14 mouse cellular contexts compared by ENCODE assay signal in genomic region chr10:62208241-62208896, GRCm38 (mm10). TPM values are rescaled to one million over a fixed set of nuclear protein-coding genes. Genes with fewer than 3 reads are reported as not detected.
DNase-seq lines count a peak whose midpoint lies in the region; ATAC-seq lines count a peak whose summit lies in the region.
"Had no signal": no experiment of that assay in that cellular context is flagged by ENCODE, and none has a peak within 500 bp of the region (broad histone marks: within the 10 kb centered on the region; RNA-seq: fewer than 3 reads in every experiment).

No protein-coding gene starts in this region.

- H3K27ac ChIP-seq in hindbrain, embryonic 11.5 days (ENCODE audit: low read depth, low read length), result 0 out of 2 replicates have a peak overlapping the region, but pooled peaks have one; percentile 25
- H3K27ac ChIP-seq in hindbrain, embryonic 14.5 days, result no peak overlapping the region
- peak overlapping the region; percentile 4; the same call in 1 of the 2 replicates for H3K27ac ChIP-seq in hindbrain, embryonic 13.5 days
- H3K27ac ChIP-seq in midbrain, embryonic 16.5 days (ENCODE audit: low read length), result no peak overlapping the region
- H3K27ac ChIP-seq: liver, embryonic 14.5 days had no signal

- WGBS in hindbrain, embryonic 11.5 days, result 50% methylated on average over 10 of the region's 10 CpGs
- 42% methylated on average over 10 of the region's 10 CpGs for WGBS in hindbrain, embryonic 14.5 days
- 44% methylated on average over 10 of the region's 10 CpGs for WGBS in hindbrain, embryonic 13.5 days
- 87% methylated on average over 10 of the region's 10 CpGs for WGBS in midbrain, embryonic 16.5 days

- no peak overlapping the region for H3K4me3 ChIP-seq in hindbrain, embryonic 11.5 days (ENCODE audit: low read depth, low read length)
- H3K4me3 ChIP-seq in hindbrain, embryonic 14.5 days (replicated peaks; ENCODE audit: low read length), result no peak overlapping the region
- H3K4me3 ChIP-seq in hindbrain, embryonic 13.5 days, result no peak overlapping the region
- H3K4me3 ChIP-seq in midbrain, embryonic 16.5 days (ENCODE audit: low read depth, low read length), result no peak overlapping the region

- DNase-seq in hindbrain, embryonic 11.5 days (ENCODE audit: low spot score), result peak; percentile 43
- DNase-seq in hindbrain, embryonic 14.5 days (ENCODE audit: low spot score), result no peak
- peak; percentile 51 for DNase-seq in kidney, postnatal 10 days
- DNase-seq in skeletal muscle tissue, adult 2 months (ENCODE audit: low read depth, low spot score), result peak; percentile 59
- no peak for DNase-seq in ovary, postnatal 36 days (ENCODE audit: low spot score)
- DNase-seq in right cerebral cortex, adult 18-20 months, result no peak
- DNase-seq: adrenal gland, adult 2 months had no signal

- H3K9ac ChIP-seq in hindbrain, embryonic 11.5 days (ENCODE audit: low read depth, low read length), result no peak overlapping the region
- no peak overlapping the region for H3K9ac ChIP-seq in hindbrain, embryonic 14.5 days
- no peak overlapping the region for H3K9ac ChIP-seq in hindbrain, embryonic 13.5 days
- H3K9ac ChIP-seq in midbrain, embryonic 16.5 days (ENCODE audit: low read depth, low read length), result no peak overlapping the region
- H3K9ac ChIP-seq: liver, embryonic 14.5 days had no signal

- H3K4me1 ChIP-seq in hindbrain, embryonic 11.5 days (replicated peaks; ENCODE audit: control insufficient read depth, insufficient read depth, low read length), result no peaks in the 10 kb centered on the region
- H3K4me1 ChIP-seq in hindbrain, embryonic 14.5 days (replicated peaks; ENCODE audit: control insufficient read depth, insufficient read depth, low read length), result no peaks in the 10 kb centered on the region
- H3K4me1 ChIP-seq in hindbrain, embryonic 13.5 days (replicated peaks), result peaks cover 20% of the 10 kb centered on the region
- no peaks in the 10 kb centered on the region; the same call in 1 of the 2 replicates for H3K4me1 ChIP-seq in midbrain, embryonic 16.5 days (ENCODE audit: control insufficient read depth, insufficient read depth, low read length)

- no peaks in the 10 kb centered on the region for H3K27me3 ChIP-seq in hindbrain, embryonic 11.5 days (ENCODE audit: control insufficient read depth, insufficient read depth, low read length)
- no peaks in the 10 kb centered on the region for H3K27me3 ChIP-seq in hindbrain, embryonic 14.5 days (ENCODE audit: control insufficient read depth, insufficient read depth, low read length)
- no peaks in the 10 kb centered on the region for H3K27me3 ChIP-seq in hindbrain, embryonic 13.5 days
- no peaks in the 10 kb centered on the region for H3K27me3 ChIP-seq in midbrain, embryonic 16.5 days (ENCODE audit: control insufficient read depth, insufficient read depth, low read depth, low read length)
- H3K27me3 ChIP-seq: Patski had no signal

- no peaks in the 10 kb centered on the region for H3K9me3 ChIP-seq in hindbrain, embryonic 11.5 days (ENCODE audit: control insufficient read depth, low read length)
- no peaks in the 10 kb centered on the region for H3K9me3 ChIP-seq in hindbrain, embryonic 14.5 days (ENCODE audit: control insufficient read depth, low read length)
- H3K9me3 ChIP-seq in hindbrain, embryonic 13.5 days, result no peaks in the 10 kb centered on the region
- H3K9me3 ChIP-seq in midbrain, embryonic 16.5 days (replicated peaks; ENCODE audit: control insufficient read depth, low read length, poor library complexity, severe bottlenecking), result no peaks in the 10 kb centered on the region

- no peak overlapping the region for H3K4me2 ChIP-seq in hindbrain, embryonic 11.5 days (replicated peaks; ENCODE audit: low read depth, low read length)
- no peak overlapping the region for H3K4me2 ChIP-seq in hindbrain, embryonic 14.5 days (replicated peaks)
- H3K4me2 ChIP-seq in hindbrain, embryonic 13.5 days, result no peak overlapping the region
- H3K4me2 ChIP-seq in midbrain, embryonic 16.5 days (ENCODE audit: low read length), result no peak overlapping the region

- no peaks in the 10 kb centered on the region for H3K36me3 ChIP-seq in hindbrain, embryonic 11.5 days (ENCODE audit: control insufficient read depth, insufficient read depth, low read length)
- H3K36me3 ChIP-seq in hindbrain, embryonic 14.5 days (replicated peaks; ENCODE audit: control insufficient read depth, insufficient read depth), result no peaks in the 10 kb centered on the region
- H3K36me3 ChIP-seq in hindbrain, embryonic 13.5 days, result no peaks in the 10 kb centered on the region
- H3K36me3 ChIP-seq in midbrain, embryonic 16.5 days (ENCODE audit: control insufficient read depth, insufficient read depth, low read length), result no peaks in the 10 kb centered on the region

- peak; percentile 78 for ATAC-seq in hindbrain, embryonic 11.5 days (ENCODE audit: low FRiP score)
- ATAC-seq in hindbrain, embryonic 14.5 days (ENCODE audit: low FRiP score), result no peak
- no peak for ATAC-seq in hindbrain, embryonic 13.5 days (ENCODE audit: low FRiP score)
- no peak for ATAC-seq in midbrain, embryonic 16.5 days
- ATAC-seq: forebrain, embryonic 16.5 days; Patski had no signal

RNA-seq across cellular contexts. Expression of gene Tspan15, which starts 22.7 kb away (rescaled TPM):
- polyA plus RNA-seq in hindbrain, embryonic 11.5 days (2014; fragmentation: Nextera tagmentation; extraction: Ambion mirVana), result 9.2 and 11.0 TPM in 2 replicates
- 14.5 and 14.6 TPM in 2 replicates for polyA plus RNA-seq in hindbrain, embryonic 14.5 days (2014; fragmentation: Nextera tagmentation; extraction: Ambion mirVana)
- polyA plus RNA-seq in hindbrain, embryonic 13.5 days (2015; fragmentation: Nextera tagmentation; extraction: Ambion mirVana), result 20.6 and 22.1 TPM in 2 replicates
- polyA plus RNA-seq in midbrain, embryonic 16.5 days (2015; fragmentation: Nextera tagmentation; extraction: Ambion mirVana), result 19.4 and 23.2 TPM in 2 replicates

RNA-seq across cellular contexts. Expression of gene Tacr2, which starts 43.9 kb away (rescaled TPM):
- polyA plus RNA-seq in hindbrain, embryonic 11.5 days (2014; fragmentation: Nextera tagmentation; extraction: Ambion mirVana), result not detected in 2 replicates
- polyA plus RNA-seq in hindbrain, embryonic 14.5 days (2014; fragmentation: Nextera tagmentation; extraction: Ambion mirVana), result 0.12 and 0.19 TPM in 2 replicates
- polyA plus RNA-seq in hindbrain, embryonic 13.5 days (2015; fragmentation: Nextera tagmentation; extraction: Ambion mirVana), result not detected in 2 replicates
- not detected in 2 replicates for polyA plus RNA-seq in midbrain, embryonic 16.5 days (2015; fragmentation: Nextera tagmentation; extraction: Ambion mirVana)
- polyA plus RNA-seq: embryonic facial prominence, embryonic 11.5 days; forebrain, embryonic 16.5 days; liver, embryonic 14.5 days; spleen, adult 2 months had no signal

Comparison
In these comparisons a context has a peak if more than half of its experiments do, and no peak if none do; other contexts are left out.
1. DNase-seq: peak in hindbrain, embryonic 11.5 days (single experiment), kidney, postnatal 10 days (single experiment) and skeletal muscle tissue, adult 2 months (single experiment); none in hindbrain, embryonic 14.5 days (single experiment), ovary, postnatal 36 days (single experiment) and right cerebral cortex, adult 18-20 months (single experiment).
2. H3K27ac ChIP-seq: peak in hindbrain, embryonic 11.5 days (single experiment) and hindbrain, embryonic 13.5 days (single experiment); none in hindbrain, embryonic 14.5 days (single experiment) and midbrain, embryonic 16.5 days (single experiment).